Mouse (Mus musculus) embryonic fibroblast, embryonic 13.5 days (primary cell): ENCODE data around the gene Kcnk16.

ENCODE experiments used
- CTCF ChIP-seq: IDR thresholded peaks from 2 replicates; pipeline ENCODE4 v1.5.1; 2011; ENCODE audit warnings: mild to moderate bottlenecking, control low read depth, low read length, moderate library complexity, borderline replicate concordance; ENCODE audit not compliant: insufficient read depth
- POLR2A ChIP-seq: IDR thresholded peaks from 2 replicates; pipeline ENCODE4 v1.6.1; 2011; ENCODE audit warnings: low read depth, mild to moderate bottlenecking, control low read depth, low read length, moderate library complexity

DNA sequence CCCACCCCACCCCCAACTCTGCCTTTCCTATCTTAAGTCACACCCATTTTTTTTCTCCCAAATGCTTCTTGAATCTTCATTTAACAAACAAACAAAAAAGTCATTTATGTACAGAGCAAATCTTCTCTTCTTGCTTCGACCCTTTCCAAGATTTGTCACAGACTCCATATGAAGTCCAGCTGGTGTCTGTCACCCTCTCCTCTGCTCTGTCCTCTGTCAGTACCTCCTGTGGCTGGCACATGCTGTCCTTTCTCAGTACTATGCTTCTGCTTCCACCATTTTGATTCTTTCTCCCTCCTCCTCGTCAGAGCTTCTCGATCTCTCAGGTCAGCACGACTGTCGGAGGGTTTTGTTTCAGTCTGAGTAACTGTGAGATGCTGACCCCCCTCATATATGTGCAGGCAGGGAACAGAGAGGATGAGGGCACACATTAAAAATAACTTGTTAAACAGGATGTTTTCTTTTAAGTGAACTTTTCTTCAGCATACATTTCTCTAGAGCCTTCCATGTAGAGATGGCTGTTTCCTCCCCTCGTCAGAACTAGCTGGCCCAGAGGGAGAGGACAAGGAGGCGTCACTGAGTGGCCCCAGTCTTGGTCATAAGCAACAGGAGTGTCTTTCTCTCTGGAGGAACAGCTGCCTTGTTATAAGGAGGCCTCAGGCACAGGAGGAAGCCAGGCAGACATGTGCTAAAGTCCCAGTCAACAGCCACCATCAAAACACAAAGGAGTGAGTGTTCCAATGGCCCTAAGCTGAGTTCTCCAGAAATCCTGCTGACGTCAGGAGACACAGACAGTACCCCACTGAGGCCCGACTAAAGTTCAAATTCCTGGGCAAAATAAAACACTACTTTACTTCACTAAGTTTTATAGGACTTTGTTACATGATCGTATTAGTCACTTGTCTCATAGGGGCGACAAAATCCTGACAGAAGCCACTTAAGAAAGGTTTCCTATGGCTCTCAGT lies 35.7 kb downstream of the Kcnk16 start:
- no peak for TF ChIP-seq CTCF
- no peak for TF ChIP-seq POLR2A
